Mouse (Mus musculus) embryonic fibroblast, embryonic 13.5 days (primary cell): ENCODE data around the gene Gm29776.

Experiments
- CTCF ChIP-seq: IDR thresholded peaks from 2 replicates; pipeline ENCODE4 v1.5.1; 2011; ENCODE audit warnings: mild to moderate bottlenecking, control low read depth, low read length, moderate library complexity, borderline replicate concordance; ENCODE audit not compliant: insufficient read depth
- POLR2A ChIP-seq: IDR thresholded peaks from 2 replicates; pipeline ENCODE4 v1.6.1; 2011; ENCODE audit warnings: low read depth, mild to moderate bottlenecking, control low read depth, low read length, moderate library complexity

DNA sequence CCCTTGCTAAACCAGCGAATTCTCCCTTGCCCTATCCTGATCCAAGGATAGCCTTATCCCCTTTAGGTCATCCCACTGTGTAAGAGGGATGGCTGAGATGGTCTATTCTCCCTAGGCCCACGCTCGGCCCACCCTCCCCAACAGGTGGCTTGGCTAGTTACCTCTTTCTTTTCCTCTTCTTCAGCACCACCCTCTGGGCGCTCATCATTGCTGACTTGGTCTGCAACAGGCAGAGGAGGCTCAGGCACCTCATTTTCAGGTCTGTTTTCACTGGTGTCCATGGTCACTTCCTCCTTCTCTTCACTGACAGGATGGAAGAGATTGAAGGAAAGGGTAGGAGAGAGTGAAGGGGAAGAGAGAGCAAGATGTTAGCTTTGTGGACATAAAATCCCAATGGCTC, 47.1 kb downstream of the Gm29776 start:
- TF ChIP-seq CTCF (no peak), POLR2A (no peak)
